Mouse (Mus musculus) left cerebral cortex, adult 18-20 months (tissue): ENCODE measurements at regions not wholly inside any gene's neighbourhood (a gene's known extent, or its start where the extent isn't known, plus 50 kb on each side); places are given as distances from the start of the nearest gene placed in this dataset.

ENCODE experiments used
- DNase-seq, 2 experiments: peaks; one replicate each; pipeline ENCODE4 v3.0.0; 2021 to 2022; ENCODE audit warnings: low spot score in 2 of 2, mixed read lengths in 1 of 2

DNA sequence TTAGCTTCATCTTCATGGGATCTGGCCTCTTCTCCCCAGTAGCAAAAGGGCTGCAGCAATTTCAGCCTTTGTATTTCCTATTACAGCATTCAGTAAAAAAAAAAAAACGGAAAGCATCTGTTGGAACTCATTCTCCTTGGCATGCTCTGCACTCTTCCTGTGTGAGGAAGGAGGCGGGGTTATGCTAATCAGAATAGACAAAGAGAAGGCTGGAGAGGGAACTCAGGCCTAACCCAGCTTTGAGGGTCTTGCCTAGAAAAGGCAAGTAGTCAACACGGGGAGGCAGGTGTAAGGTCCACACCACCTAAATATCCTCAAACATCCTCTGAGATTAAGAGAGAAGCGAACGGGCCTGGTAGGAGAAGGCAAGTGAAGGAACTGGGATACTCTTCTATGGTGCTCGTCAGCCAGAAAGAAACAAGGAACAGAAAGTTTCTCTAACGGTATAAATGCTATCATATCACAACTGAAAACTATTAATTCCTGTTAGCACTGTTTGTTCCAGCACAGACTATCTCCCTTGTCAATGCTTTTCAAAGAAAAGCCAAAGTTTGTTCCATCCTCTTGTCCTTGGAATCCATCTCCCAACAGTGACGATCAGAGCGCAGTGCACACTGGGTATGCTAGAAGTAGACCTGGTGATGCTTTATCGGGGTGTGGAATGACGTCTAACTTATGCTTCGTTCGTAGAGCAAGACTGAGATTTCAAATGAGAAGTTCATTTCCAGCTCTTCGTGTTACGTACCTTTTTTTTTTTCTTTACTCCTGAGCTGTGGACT is 98.9 kb downstream of the Kctd12 start:
- DNase-seq, result no peak

DNA sequence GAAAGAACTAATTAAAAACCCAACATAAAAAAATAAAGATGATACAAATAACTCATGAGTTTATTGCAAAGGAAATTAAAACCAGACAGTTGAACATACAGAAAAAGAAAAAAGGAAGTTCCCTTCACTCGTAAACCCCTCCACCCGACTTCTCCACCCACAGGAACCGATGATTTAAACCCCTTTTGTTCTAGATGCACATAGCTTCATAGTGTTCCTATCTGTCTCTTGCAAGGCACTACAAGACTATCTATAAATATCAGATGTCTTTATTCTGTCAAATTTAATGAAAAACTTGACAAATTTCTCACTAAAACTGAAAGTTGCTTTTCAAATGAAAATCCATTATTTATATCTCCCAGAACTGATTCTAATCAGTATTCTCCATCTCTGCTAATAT is 100.2 kb downstream of the Kctd12 start:
- DNase-seq, result no peak

DNA sequence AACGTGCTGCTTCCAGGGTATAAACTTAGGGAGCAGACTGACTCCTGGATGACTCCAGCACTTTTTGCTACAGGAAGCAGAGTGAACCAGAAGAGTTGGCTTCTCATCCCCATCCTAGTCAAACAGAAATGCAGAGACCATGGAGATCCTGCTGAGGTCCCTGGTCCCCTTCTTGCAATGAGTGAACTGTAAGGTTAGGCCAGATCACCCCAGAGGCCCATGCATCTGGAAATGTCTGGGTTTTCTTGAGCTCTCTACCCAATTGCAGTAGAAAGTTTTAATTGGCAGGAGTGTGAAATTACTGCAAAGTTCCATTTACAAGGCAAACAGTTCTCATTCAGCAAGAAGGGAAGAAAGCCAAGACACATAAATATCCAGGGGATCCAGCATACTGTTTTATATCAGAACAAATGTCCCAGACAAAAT is 101.8 kb downstream of the Kctd12 start:
- DNase-seq, result no peak

DNA sequence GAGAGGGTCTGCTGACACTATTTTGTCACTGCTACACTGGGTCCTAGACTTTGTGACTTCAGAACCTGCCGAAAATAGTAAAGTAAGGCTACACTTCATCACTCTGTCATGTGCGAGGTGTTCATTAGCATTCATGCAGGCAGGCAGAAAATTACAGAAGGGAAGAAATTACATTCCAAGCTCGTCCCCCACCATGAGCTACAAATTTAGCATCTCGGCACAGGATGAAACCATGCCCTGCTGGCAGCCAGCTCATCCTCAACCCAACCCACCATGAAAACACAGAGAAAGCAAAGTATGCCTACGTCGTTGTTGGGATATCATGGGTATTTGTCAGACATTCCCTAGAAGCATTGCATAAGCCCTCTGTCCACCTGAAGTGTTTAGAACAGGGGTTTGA is 103.9 kb downstream of the Kctd12 start:
- DNase-seq, result no peak

DNA sequence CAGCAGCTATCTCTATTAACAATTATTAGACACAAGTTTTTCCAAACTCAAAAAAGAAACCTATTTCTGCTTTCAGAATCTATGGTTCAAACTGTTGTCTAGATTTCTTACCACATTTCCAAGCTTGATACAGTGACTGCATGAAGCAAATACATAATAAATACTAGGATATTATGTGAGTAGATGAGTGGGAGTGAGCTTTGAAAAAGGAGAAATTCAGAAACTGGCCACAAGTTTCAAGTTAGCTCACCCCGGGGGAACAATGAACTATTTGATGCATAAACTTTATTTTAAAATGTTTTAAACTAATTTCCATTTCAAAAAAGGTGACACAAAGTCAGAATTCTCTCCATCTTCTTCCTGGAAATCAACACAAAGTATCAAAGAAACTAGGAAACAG is 114.3 kb downstream of the Kctd12 start:
- no peak for DNase-seq

DNA sequence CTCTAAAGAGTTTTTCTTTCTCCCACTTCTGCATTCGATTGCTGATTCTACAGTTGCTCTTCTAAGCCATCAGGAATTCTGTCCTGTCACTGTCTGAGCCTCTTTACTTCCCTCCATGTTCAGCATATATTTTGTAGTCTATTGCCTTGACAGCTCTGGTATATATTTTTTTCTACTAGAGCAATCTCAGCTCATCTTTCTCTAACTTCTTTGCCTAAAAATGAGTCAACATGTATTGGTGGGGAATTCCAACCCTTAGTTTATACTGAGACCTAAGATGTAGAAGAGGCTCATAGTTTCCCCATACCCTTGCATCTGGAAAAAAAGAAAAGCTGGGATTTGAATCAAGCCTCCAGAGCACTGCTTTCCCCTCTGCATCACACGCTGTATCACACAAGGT is 114.7 kb downstream of the Kctd12 start:
- DNase-seq, result no peak

DNA sequence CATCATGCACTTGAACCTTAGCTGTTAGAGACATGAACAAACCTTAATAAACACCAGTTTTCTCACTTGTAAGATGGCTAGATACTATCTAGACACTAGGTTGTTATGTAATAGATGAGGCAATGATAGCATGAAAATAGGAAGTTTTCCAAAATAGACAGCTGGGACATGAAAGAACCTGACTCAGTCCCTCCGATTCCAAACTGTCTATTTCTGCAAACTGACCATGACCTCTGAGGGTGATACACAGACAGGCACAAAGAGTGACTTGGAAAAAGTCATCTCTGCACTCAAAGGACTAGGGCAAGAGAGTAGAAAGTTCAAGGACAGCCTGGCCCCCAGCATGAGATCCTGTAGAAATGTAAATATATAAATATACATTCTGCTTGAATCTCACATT is 115.9 kb downstream of the Kctd12 start:
- DNase-seq, result no peak

DNA sequence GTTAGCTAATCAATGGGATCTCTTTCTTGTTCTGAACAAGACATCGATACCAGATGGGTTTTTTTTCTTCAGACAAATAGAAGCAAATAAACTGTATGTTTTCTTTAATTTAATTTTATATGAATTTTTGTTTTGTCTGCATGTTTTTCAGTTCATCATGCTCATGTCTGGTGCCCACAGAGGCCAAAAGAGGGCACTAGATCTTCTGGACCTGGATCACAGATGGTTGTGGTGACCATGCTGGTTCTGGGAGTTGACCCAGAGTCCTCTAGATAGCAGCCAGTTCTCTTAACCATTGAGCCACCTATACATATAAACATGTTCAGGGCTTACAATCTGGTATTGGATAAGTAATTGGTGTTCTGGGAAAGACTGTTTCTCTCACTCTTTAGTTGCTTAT is 120.7 kb downstream of the Kctd12 start:
- no peak for DNase-seq

DNA sequence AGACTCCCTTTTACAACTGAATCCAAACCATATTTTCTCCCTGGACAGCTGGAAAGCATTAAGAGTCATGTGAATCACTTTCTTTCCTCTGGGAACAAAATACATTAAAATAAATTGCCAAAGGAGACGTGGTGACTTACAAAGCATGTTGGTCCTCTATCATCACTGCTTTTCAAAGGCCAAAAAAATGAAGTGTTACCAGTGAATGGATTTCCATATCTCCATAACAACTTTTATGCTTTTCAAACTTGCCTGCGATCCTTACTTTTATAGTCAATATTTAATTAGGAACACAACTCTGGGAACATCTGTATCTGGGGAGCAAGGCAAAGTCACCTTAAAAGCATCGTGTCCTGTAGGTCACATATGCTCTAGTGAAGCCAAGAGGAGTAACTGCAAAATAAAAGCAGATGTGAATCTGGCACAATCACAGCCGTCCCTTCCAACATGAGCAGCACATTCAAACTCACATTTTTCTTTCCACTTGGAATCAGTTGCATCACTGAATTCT is 123.0 kb downstream of the Kctd12 start:
- DNase-seq, result no peak

DNA sequence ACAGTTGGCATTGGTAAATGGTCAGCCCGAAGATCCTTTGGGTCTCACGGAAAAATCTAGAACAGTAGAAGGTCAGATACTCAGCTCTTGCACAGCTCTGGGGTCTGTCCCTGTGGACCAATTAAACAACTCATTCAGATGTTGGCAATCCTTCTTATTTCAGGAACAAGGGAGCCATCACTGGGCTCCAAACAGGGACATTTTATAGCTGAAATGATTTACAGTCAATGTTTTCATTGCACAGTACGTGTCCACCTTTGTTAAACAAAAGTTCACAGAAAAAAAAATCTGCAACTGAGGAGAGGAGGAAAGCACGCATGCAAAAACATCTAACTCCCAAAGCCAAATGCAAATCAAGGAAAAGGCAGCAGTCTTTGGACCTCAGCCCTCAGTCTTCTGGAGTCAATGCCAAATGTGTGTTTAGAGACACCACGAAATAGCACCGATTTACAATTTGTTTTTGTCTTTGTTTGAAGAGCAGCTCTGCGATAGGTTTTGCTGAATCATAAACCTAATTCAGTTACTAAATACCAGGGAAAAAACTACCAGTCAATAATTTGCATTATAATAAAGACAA is 127.1 kb downstream of the Kctd12 start:
- DNase-seq, result no peak

DNA sequence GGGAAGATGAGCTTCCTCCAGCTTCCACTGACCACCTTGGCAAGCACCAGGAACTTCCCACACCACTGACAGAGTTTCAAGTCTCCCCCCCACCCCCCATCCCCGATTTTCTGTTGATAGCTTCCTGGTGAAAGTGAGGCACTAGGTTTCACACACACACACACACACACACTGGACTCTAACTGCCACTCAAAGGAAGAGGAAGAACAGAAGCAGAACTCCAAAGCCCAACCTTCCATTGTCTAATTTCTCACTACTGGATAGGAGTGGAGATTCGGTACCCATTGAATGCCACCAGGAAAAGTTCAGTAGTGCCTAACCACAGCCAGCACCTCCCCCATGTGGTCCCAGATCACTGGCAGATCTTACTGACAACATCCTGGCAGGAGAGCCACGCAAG is 138.7 kb downstream of the Kctd12 start:
- no peak for DNase-seq

DNA sequence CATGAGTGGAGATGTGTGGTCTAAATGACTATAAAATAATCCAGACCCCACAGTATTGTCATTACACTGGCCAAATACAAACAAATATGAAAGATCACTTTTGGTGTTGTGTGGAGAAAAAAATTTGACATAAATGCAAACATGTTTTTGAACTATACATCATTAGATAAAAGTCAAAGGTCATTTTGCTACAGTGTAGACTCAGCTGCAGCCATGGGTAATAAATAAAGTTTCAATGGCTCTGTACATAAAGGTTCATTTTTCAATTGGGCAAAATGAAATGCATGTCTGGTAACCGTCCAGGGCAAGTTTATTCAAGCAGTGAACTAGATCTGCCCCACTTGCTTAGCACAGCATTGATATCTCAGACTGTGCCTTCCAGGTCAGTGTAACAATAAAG is 144.8 kb downstream of the Kctd12 start:
- DNase-seq, result no peak

DNA sequence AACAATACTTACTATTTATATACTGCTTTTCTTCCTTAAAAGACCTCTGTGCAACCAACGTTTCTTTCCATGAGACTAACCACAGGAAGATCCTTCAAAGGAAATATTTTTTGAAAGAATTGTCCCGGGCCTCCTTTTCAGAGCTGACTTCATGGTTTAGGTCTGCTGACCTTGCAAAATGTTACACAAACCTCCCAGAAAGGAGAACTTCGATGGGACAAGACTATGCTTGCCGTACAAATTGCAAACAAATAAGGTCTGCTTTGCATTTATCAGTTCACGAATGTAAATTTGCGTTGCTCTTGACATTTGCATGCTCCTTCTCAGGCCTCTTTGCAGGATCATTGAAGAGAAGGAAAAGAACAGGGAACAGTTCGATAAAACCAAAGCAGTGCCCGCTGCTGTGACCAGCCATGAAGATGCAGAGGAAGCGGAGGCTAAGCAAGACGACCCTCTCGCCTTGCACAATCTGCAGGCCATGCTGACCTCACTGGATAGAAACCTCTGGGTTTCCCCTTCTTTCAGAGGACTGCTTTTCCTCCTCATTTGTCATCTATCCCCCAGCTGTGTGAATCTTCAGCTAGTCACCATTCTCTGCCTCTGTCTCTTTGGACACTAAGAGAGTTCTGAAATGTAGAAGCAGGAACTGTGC is 147.2 kb downstream of the Kctd12 start:
- no peak for DNase-seq

DNA sequence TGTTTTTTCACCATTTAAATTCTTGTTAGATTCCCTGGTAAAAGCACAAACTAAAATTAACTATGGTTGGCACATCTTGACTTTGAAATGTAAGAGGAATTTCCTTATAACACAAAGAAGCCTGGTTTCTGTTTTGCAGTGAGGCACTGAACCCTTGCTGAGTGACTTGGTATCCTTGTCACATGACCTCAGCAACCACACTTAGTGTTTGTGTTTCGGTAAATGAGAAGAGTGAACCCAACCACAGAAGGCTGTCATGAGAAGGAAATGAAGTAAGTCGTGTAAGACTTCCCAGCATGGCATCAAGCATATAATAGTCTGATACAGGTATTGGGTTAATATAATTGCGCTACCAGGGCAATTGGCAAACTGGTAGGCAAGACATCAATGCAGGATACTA is 154.0 kb downstream of the Kctd12 start:
- no peak for DNase-seq

DNA sequence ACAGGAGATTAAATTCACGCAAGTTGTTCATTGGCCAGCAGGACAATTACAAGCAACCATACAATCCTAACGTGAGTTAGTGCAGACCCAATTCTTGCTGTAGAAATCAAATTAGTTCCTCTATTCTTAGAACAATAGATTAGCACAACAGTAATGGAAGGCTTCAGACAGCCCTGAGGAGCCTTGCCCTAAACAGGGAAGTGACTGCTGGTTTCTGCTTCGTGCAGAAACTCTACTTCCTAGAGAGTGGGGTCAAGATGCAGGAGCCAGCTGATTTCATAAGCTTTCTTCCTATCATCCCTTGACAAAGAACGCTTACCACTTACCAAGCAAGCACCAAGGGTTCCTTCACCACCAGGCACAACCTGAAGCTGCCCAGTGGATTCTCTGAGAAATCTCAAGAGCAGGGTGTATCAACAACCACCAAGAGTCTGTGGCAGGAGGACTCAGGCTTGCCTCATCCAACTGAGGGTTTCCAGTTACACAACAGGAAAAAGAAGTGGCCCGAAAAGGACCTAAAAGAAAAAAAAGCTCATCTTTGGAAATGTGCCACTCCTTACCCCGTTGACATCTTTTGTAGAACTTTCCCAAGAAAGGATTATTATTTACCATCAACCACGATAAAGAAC is 154.6 kb downstream of the Kctd12 start:
- no peak for DNase-seq

DNA sequence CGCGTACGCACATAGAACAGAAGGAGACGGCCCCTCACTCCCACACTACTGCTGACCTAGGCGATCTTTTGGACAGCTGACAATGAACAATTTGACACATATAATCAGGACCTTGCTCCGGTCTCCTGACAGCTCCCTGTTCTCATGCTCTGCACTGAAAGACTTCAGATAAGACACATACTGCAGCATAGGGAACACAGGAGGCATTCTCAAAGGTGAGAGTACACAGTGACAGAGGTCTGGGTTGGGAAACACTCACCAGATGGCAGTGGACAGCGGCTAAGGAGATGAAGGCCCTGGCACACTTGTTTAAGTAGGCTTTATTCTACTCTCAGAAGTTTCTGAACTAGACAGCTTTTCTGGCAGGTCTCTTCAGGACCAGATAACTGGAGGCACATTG is 156.9 kb downstream of the Kctd12 start:
- DNase-seq, result no peak

DNA sequence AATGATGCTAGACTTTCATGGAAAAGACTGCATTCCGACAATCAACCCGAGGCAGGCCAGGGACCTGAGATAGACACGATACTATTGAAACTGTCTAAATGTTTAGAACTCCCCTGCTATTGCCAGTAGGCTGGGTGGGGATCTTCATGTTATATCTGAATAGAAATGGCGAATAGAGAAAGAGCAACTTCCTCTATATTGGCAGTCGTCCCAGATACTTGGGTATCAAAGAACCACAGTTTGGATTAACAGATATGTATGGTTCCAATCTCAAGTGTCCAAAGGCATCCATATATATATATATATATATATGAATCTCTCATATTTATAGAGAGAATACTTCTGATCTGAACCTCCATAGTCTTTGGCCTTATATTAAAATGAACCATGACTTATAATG is 161.8 kb downstream of the Kctd12 start:
- DNase-seq, result no peak

DNA sequence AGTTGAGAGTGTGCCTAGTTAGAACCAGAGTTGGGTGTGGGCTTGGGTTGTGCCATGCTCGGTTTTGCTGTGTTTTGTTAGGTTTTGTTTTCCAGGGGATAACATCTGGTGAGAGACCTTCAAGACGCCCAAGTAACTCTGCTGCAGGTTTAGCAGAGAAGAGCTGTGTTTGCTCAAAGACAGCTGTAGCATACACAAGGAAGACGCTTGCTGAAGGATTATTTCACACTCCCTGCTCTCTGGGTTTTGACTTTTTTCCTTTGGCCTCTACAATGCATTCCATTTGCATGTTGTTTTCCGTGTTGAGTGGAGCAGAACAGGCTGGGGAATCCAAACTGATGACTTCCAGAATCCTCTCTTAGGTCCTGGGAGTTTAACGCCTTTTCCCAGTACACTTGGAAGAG is 170.8 kb downstream of the Kctd12 start:
- no peak for DNase-seq

DNA sequence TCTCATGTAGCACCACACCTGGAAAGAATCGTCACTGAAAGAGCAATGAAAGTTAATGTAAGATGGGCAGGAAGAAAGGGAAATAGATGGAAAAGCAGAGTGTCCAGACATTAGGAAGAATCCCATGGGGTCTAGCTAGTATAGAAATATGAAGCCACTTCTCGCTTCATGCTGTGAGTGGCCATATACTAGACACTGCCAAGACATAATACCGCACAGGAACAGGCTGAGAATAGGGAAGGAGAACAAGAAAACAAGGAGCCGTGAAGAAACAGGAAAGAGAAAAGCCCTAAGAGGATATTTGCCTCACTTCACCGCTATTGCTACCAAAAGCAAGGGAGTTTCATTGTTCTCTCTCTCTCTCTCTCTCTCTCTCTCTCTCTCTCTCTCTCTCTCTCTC is 171.4 kb downstream of the Kctd12 start:
- DNase-seq, result no peak

DNA sequence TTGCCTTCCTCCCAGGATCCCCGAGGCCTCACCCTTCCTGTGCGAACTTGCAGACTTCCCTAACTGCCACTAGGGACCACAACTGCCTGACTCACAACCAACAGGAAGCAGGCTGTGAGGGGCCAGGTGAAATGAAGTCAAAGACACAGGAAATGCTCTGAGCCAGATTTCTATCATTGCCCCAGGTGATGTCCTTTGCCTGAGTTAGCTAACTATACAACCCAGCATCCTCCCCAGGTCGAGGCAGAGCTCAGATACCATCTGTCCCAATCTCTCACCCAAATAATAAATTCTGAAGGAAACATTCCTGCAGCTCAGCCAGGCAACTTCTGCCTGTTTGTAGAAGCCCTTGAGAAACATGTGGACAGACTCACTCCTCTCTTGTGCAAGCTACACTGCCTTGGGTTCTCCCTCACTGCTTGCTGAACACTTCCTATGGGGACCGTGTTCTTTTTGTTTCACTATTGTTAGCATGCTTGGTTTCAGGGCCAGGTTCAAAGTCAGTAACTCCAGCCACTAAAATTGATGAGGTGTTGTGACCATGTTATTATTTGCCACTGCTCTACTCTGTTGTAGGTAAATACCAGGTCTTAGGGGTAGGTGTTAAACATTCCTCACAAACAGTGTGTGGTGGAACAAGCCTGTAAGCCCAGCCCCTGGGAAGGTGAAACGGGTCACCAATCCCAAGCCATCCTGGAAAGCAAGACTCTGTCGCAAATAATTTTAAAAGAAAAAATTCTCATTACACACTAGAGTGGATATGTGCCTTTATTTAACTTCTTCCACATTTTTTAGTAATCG is 172.1 kb downstream of the Kctd12 start:
- DNase-seq, result no peak
